In the genomic region with DNA sequence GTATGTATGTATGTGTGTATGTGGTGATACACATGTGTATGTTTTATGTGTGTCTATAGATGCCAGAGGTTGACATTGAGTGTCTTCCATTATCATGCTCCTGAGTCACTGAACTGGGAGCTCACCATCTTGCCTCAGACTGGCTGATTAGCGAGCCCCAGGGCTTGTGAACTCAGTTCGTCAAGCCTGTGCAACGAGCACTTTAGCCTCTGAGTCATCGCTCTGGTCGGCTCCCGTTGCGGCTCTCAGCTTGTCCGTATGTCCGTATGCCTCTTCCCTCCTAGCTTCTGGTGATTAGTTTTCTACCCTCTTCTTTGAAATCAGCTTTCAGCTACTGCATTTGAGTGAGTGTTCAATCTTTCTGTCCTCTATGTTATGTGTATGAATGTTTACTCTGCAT, we compare ENCODE assay signal across 22 mouse cellular contexts. TPM values are rescaled to one million over a fixed set of nuclear protein-coding genes. Genes with fewer than 3 reads are reported as not detected.
DNase-seq lines count a peak whose midpoint lies in the region; ATAC-seq and TF ChIP-seq lines count a peak whose summit lies in the region.
"Had no signal": no experiment of that assay in that cellular context is flagged by ENCODE, and none has a peak within 500 bp of the region (broad histone marks: within the 10 kb centered on the region; RNA-seq: fewer than 3 reads in every experiment).

No protein-coding gene starts in this region.

- 74% methylated on average over 9 of the region's 9 CpGs for WGBS in intestine, postnatal 0 days
- WGBS in liver, embryonic 15.5 days (ENCODE audit: insufficient replicate concordance) = 85% methylated on average over 9 of the region's 9 CpGs
- WGBS in forebrain, embryonic 12.5 days = 97% methylated on average over 9 of the region's 9 CpGs

- no peak overlapping the region for H3K9ac ChIP-seq in intestine, postnatal 0 days (ENCODE audit: low read depth, low read length)
- no peak overlapping the region for H3K9ac ChIP-seq in liver, embryonic 15.5 days
- H3K9ac ChIP-seq in forebrain, embryonic 12.5 days = no peak overlapping the region
- H3K9ac ChIP-seq: hindbrain, embryonic 15.5 days; kidney, embryonic 15.5 days; limb, embryonic 15.5 days; neural tube, embryonic 15.5 days had no signal

- DNase-seq in urinary bladder, postnatal 14 days (ENCODE audit: low spot score) = peak; percentile 23
- DNase-seq in urinary bladder, adult 18-20 months (ENCODE audit: low spot score in 2 of 2) = no peak
- no peak for DNase-seq in layer of hippocampus, postnatal 25 days (ENCODE audit: extremely low spot score in 1 of 2, low spot score in 1 of 2)
- no peak for DNase-seq in spleen, adult 18-20 months
- DNase-seq: cerebellum, adult 18-20 months; cerebellum, postnatal 14 days; kidney, postnatal 4 days; layer of hippocampus, adult 9-11 months; left cerebral cortex, postnatal 4 days; lung, postnatal 4 days; thymus, adult 2 months; thymus, postnatal 4 days had no signal

- peaks cover 20% of the 10 kb centered on the region for H3K36me3 ChIP-seq in intestine, postnatal 0 days (ENCODE audit: control insufficient read depth, insufficient read depth)
- peaks cover 45% of the 10 kb centered on the region for H3K36me3 ChIP-seq in liver, embryonic 15.5 days (replicated peaks)
- peaks cover 32% of the 10 kb centered on the region for H3K36me3 ChIP-seq in forebrain, embryonic 12.5 days (replicated peaks)

- no peak overlapping the region for H3K4me2 ChIP-seq in intestine, postnatal 0 days (replicated peaks; ENCODE audit: low read depth)
- peak overlapping the region; percentile 19 for H3K4me2 ChIP-seq in liver, embryonic 15.5 days
- H3K4me2 ChIP-seq in forebrain, embryonic 12.5 days = no peak overlapping the region
- H3K4me2 ChIP-seq: hindbrain, embryonic 15.5 days; kidney, embryonic 15.5 days; limb, embryonic 15.5 days; neural tube, embryonic 15.5 days had no signal

- no peak for TF ChIP-seq CTCF in intestine, postnatal 0 days (IDR thresholded peaks at IDR 0.05; ENCODE audit: low read depth)

- no peak overlapping the region for H3K4me3 ChIP-seq in intestine, postnatal 0 days (ENCODE audit: low read depth, low read length)
- no peak overlapping the region for H3K4me3 ChIP-seq in liver, embryonic 15.5 days (replicated peaks)
- H3K4me3 ChIP-seq in forebrain, embryonic 12.5 days (replicated peaks) = no peak overlapping the region
- H3K4me3 ChIP-seq: heart, embryonic 10.5 days; hindbrain, embryonic 15.5 days; kidney, embryonic 15.5 days; left cerebral cortex, adult 2 months; limb, embryonic 15.5 days; neural tube, embryonic 15.5 days had no signal

- no peaks in the 10 kb centered on the region for H3K27me3 ChIP-seq in intestine, postnatal 0 days (replicated peaks; ENCODE audit: control insufficient read depth, insufficient read depth, low read length)
- no peaks in the 10 kb centered on the region for H3K27me3 ChIP-seq in liver, embryonic 15.5 days
- H3K27me3 ChIP-seq in forebrain, embryonic 12.5 days = no peaks in the 10 kb centered on the region
- H3K27me3 ChIP-seq: hindbrain, embryonic 15.5 days; kidney, embryonic 15.5 days; limb, embryonic 15.5 days; neural tube, embryonic 15.5 days had no signal

- H3K4me1 ChIP-seq in intestine, postnatal 0 days (replicated peaks; ENCODE audit: control insufficient read depth, insufficient read depth, low read length) = no peaks in the 10 kb centered on the region
- H3K4me1 ChIP-seq in liver, embryonic 15.5 days (replicated peaks) = peaks cover 42% of the 10 kb centered on the region
- no peaks in the 10 kb centered on the region for H3K4me1 ChIP-seq in forebrain, embryonic 12.5 days
- H3K4me1 ChIP-seq: heart, embryonic 10.5 days; hindbrain, embryonic 15.5 days; kidney, embryonic 15.5 days; limb, embryonic 15.5 days; neural tube, embryonic 15.5 days had no signal

- peak; percentile 56; the same call in 1 of the 2 replicates for ATAC-seq in intestine, postnatal 0 days
- ATAC-seq in liver, embryonic 15.5 days (ENCODE audit: insufficient read depth) = peak; percentile 38
- no peak for ATAC-seq in forebrain, embryonic 12.5 days (ENCODE audit: low FRiP score)
- ATAC-seq: forebrain, embryonic 14.5 days had no signal

- H3K9me3 ChIP-seq in intestine, postnatal 0 days (ENCODE audit: control insufficient read depth) = no peaks in the 10 kb centered on the region
- H3K9me3 ChIP-seq in liver, embryonic 15.5 days (replicated peaks) = no peaks in the 10 kb centered on the region
- no peaks in the 10 kb centered on the region for H3K9me3 ChIP-seq in forebrain, embryonic 12.5 days
- H3K9me3 ChIP-seq: heart, embryonic 10.5 days; hindbrain, embryonic 15.5 days; kidney, embryonic 15.5 days; limb, embryonic 15.5 days; neural tube, embryonic 15.5 days had no signal

- H3K27ac ChIP-seq in intestine, postnatal 0 days (ENCODE audit: low read depth, low read length) = no peak overlapping the region
- H3K27ac ChIP-seq in liver, embryonic 15.5 days (replicated peaks) = peak overlapping the region; percentile 93
- no peak overlapping the region for H3K27ac ChIP-seq in forebrain, embryonic 12.5 days
- H3K27ac ChIP-seq: heart, embryonic 10.5 days; hindbrain, embryonic 15.5 days; kidney, embryonic 15.5 days; left cerebral cortex, adult 2 months; limb, embryonic 15.5 days; neural tube, embryonic 15.5 days had no signal

RNA-seq across cellular contexts. Expression of gene Tmem33, which starts 19.0 kb away (rescaled TPM):
- 140 TPM in 2 replicates for polyA plus RNA-seq in intestine, postnatal 0 days (2015; fragmentation: Nextera tagmentation; extraction: Ambion mirVana)
- 78.7 and 79.7 TPM in 2 replicates for polyA plus RNA-seq in liver, embryonic 15.5 days (2015; fragmentation: Nextera tagmentation; extraction: Ambion mirVana)
- 10 to 100 TPM; 84.4 to 97.2 TPM for total RNA-seq in layer of hippocampus, postnatal 25 days (2021)
- polyA plus RNA-seq in forebrain, embryonic 12.5 days (2016; fragmentation: Nextera tagmentation; extraction: Ambion mirVana) = 107 and 113 TPM in 2 replicates

RNA-seq across cellular contexts. Expression of gene Slc30a9, which starts 27.3 kb away (rescaled TPM):
- 74.1 and 80.0 TPM in 2 replicates for polyA plus RNA-seq in intestine, postnatal 0 days (2015; fragmentation: Nextera tagmentation; extraction: Ambion mirVana)
- polyA plus RNA-seq in liver, embryonic 15.5 days (2015; fragmentation: Nextera tagmentation; extraction: Ambion mirVana) = 52.7 and 53.4 TPM in 2 replicates
- 100 to 1,000 TPM; 174 TPM for total RNA-seq in layer of hippocampus, postnatal 25 days (2021)
- polyA plus RNA-seq in forebrain, embryonic 12.5 days (2016; fragmentation: Nextera tagmentation; extraction: Ambion mirVana) = 130 and 135 TPM in 2 replicates
